Mouse (Mus musculus) mature B cell (primary cell): ENCODE results near the gene 4921536K21Rik.

ENCODE experiments used
- in situ Hi-C: fragments of 300-500 bp; cut with MboI; formaldehyde crosslinking; loops from 2 replicates; pipeline ENCODE4 v1.14.3; 2019

4921536K21Rik gene

DNA sequence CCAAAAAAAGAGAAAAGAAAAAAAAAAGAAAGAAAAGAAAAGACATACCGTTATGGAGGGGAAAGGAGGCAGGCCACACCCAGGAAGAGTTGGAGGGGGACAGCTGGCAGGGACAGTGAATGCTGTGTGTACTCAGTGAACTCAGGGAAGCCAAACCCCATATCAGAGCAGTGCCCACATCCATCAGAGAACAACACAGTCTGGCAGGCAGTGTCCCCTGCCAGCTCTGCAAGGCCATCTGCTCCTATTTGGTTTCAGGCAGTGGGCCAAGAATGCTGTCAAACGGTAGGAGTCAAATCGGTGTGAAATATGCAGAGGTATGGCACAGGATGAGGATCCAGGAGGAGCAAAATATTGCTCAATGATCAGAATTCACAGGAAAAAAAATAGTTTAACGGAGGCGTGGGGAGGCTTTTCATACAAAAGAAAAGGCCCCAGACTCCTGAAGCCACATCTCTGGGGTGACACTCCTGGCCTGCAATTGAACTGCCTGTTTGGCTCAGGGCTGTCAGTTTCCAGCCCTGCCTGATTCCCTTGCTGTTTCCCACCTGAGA lies 41.3 kb downstream of the 4921536K21Rik start:
- in situ Hi-C loops = no loop called here

DNA sequence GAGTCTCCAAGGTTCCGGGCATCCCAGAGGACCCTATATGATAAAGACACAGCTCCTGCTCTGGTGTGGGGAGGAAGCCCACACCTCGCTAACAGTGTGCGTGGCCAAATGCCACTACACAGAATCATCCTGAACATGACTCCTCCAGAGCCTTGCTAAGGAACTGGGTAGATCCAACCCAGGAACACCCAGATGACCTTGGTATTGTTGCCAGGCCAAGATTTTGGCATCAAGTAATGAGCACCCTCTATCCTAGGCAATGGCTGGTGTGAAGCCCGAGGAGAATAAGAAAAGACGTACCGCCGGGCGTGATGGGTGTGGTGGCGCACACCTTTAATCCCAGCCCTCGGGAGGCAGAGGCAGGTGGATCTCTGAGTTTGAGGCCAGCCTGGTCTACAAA lies 41.9 kb downstream of the 4921536K21Rik start:
- in situ Hi-C loops = no loop called here

DNA sequence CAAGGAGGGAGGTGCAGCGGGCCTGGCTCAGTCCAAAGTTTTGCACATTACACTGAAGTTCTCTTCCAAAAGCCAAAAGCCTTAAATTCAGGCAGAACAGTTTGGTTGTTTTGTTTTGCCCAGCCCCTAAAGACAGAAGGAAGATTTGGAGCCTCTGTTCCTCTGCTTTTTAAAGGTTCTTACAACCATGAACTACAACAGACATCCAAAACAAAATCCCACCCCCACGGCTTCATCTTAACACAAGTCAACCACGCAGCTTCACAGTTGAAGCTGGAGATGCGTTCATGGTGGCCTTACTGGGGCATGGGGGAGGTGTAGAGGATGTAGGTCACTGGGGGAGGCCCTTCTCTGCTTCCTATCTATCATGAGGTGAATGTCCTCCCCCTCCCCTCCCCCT lies 43.0 kb downstream of the 4921536K21Rik start:
- in situ Hi-C loops = no loop called here

DNA sequence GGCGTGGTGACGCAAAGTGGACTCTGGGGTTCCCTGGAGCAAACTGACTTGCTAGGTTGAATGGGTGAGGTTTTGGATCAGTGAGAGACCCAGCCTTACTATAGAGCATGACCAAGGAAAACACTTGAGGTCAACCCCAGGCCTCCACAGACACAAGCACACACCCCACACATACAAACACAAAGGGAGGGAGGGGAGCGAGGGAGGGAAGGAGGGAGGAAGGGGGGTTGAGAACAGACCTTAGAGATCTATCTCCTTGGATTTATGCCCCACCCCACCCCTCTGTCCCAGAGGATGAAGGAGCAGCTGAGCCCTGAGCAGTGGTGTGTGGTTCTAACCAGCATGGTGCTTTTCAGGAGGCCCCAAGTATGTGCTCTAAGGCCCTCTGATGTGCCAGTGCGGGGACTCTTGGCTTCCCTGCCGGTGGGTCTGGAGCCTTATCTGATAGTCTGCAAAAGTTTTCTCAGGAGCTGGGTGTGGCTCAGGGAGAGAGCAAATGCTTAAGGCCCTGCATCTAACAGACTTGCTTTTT lies 44.1 kb downstream of the 4921536K21Rik start:
- in situ Hi-C loops = no loop called here

DNA sequence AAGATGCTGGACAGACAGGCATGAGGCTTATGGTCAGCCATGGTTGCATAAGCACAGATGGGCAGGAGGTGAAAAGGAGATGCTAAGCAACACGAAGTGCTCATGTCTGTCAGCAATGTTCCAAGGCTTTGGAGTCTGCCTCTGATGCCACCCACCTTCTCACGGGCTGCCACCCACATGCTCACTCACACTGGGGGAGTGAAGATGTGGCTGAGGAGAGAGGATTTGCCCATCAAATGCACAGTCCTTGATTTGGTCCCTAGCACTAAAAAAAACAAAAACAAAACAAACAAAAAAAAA lies 44.6 kb downstream of the 4921536K21Rik start:
- in situ Hi-C loops = no loop called here

DNA sequence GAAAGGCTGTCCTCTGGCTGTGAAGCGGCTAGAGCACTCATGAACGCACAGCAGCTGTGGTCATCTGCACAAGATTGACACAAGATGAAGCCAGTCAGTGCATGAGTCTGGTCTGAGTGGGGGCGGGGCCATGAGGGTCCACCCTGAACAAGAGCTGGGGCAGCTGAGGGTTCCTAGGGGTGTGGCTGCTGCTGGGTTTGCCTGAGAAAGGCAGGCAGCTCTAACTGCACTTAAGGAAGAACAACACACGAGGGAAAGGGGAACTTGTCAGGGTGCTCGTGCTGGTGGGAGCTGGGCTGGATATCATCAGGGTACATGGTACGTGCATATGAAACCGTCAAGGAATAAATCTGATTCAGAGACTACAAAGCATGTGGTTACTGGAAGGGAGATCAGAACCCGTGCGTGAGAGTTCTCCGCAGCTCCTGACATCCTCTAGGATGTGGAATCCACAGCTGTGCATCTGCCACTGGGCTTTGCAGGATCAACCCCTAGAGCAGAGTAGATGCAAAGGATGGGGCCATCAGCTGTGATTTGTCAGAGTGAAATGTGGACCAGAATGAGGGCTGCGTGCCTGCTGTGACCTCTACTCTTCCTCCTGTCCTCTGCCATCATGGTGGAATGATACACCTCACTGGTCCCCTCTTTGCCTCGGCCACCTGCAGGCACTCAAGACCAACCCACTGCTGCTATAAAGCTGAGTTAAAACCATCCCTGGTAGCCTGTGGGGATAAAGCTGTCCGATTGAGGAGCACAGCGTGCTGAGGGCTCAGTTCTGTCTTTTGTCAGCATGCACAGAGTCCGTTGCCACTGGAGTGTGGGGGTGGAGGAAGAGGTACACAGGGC lies 45.2 kb downstream of the 4921536K21Rik start:
- in situ Hi-C loops = no loop called here

DNA sequence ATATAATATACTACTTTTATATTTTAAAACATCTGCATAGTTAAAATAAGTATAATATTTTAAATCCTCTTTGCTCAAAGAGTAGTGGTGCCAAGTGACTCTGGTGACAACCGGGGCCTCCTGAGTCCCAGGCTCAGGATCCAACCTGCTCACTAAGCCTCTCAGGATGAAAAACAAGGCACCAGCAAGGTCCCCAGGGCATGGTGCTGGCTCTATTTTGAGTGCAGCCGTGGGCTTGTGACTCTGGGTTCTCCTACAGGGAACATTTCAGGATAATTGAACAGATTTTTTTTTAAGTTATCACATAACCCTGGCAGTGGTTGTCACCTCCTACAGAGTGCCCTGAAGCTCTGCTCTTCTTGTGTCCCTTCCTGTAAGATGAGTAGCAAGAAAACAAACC lies 48.5 kb downstream of the 4921536K21Rik start:
- in situ Hi-C loops = no loop called here

DNA sequence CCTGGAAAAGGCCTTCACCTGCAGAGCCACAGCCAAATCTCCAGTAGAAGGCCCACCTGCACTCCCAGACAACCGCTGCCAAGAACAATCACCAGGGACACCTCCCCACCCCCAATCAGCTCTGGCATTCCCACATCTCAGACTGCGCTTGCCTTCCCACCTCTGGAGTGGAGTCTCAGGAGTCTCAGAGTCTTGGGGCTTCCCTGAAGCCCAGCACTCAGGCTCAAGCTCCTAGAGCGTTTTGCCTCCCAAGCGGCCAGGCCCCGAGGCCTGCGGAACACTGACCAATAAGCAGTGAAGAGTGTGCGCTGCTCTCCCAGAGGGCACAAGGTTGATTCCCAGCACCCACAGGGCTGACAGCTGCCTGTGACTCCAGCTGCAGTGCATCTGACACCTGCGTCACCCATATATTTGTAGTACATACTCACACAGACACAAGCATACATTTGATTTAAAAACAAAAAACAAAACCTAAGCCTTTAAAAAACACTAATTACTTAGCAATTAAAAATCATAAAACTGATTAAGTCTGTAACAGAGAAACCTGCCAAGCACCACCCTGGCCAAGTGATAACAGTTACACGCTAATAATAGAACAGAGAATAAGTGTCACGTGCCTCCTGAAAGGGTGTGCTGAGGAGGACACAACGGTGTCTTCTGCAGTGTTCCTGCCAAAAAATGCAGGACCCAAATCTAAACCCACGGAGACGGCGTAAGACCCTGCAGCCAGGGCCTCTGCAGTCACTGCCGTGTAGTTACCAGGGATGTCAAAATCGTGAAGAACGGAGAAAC lies 50.8 kb downstream of the 4921536K21Rik start:
- in situ Hi-C loops = no loop called here
